In genomic region chr1:119417991-119418390, GRCm38 (mm10) we compare ENCODE assay signal across 25 mouse cellular contexts. TPM values are rescaled to one million over a fixed set of nuclear protein-coding genes. Genes with fewer than 3 reads are reported as not detected.
DNase-seq lines count a peak whose midpoint lies in the region; ATAC-seq and TF ChIP-seq lines count a peak whose summit lies in the region.
"Had no signal": no experiment of that assay in that cellular context is flagged by ENCODE, and none has a peak within 500 bp of the region (broad histone marks: within the 10 kb centered on the region; RNA-seq: fewer than 3 reads in every experiment).

No protein-coding gene starts in this region.

- no peak overlapping the region for H3K4me2 ChIP-seq in hindbrain, embryonic 11.5 days (replicated peaks; ENCODE audit: low read depth, low read length)
- H3K4me2 ChIP-seq in embryonic facial prominence, embryonic 11.5 days (ENCODE audit: low read depth, low read length), result no peak overlapping the region
- peak overlapping the region; percentile 96 for H3K4me2 ChIP-seq in hindbrain, postnatal 0 days (ENCODE audit: low read depth, low read length)
- peak overlapping the region; percentile 98; the same call in 1 of the 2 replicates for H3K4me2 ChIP-seq in neural tube, embryonic 15.5 days
- H3K4me2 ChIP-seq: embryonic facial prominence, embryonic 15.5 days; heart, embryonic 12.5 days; limb, embryonic 15.5 days; liver, embryonic 15.5 days had no signal

- no peak for ATAC-seq in hindbrain, embryonic 11.5 days (ENCODE audit: low FRiP score)
- ATAC-seq in embryonic facial prominence, embryonic 11.5 days (replicated peaks; ENCODE audit: insufficient number of reproducible peaks, low FRiP score, low TSS enrichment, low read depth), result no peak
- no peak for ATAC-seq in hindbrain, postnatal 0 days
- ATAC-seq in neural tube, embryonic 15.5 days (ENCODE audit: low FRiP score), result no peak
- ATAC-seq: inflammation-experienced regulatory T-cells, adult 6 months; midbrain, embryonic 13.5 days had no signal

- H3K4me1 ChIP-seq in hindbrain, embryonic 10.5 days (replicated peaks), result peaks cover 53% of the 10 kb centered on the region
- peaks cover 11% of the 10 kb centered on the region for H3K4me1 ChIP-seq in hindbrain, embryonic 11.5 days (replicated peaks; ENCODE audit: control insufficient read depth, insufficient read depth, low read length)
- peaks cover 9% of the 10 kb centered on the region for H3K4me1 ChIP-seq in embryonic facial prominence, embryonic 11.5 days (ENCODE audit: control insufficient read depth, insufficient read depth, low read length)
- H3K4me1 ChIP-seq in hindbrain, postnatal 0 days (ENCODE audit: insufficient read depth, low read length), result peaks cover 19% of the 10 kb centered on the region
- peaks cover 57% of the 10 kb centered on the region for H3K4me1 ChIP-seq in neural tube, embryonic 15.5 days

- WGBS in hindbrain, embryonic 10.5 days, result 68% methylated on average over 8 of the region's 8 CpGs
- WGBS in hindbrain, embryonic 11.5 days, result 59% methylated on average over 8 of the region's 8 CpGs
- WGBS in embryonic facial prominence, embryonic 11.5 days, result 45% methylated on average over 8 of the region's 8 CpGs
- WGBS in hindbrain, postnatal 0 days, result 58% methylated on average over 8 of the region's 8 CpGs
- 69% methylated on average over 8 of the region's 8 CpGs for WGBS in neural tube, embryonic 15.5 days

- H3K36me3 ChIP-seq in hindbrain, embryonic 10.5 days, result no peaks in the 10 kb centered on the region
- H3K36me3 ChIP-seq in hindbrain, embryonic 11.5 days (ENCODE audit: control insufficient read depth, insufficient read depth, low read length), result no peaks in the 10 kb centered on the region
- no peaks in the 10 kb centered on the region for H3K36me3 ChIP-seq in embryonic facial prominence, embryonic 11.5 days (replicated peaks; ENCODE audit: control insufficient read depth, insufficient read depth, low read depth, low read length)
- no peaks in the 10 kb centered on the region for H3K36me3 ChIP-seq in hindbrain, postnatal 0 days (ENCODE audit: insufficient read depth, low read length)
- no peaks in the 10 kb centered on the region for H3K36me3 ChIP-seq in neural tube, embryonic 15.5 days
- H3K36me3 ChIP-seq: embryonic facial prominence, embryonic 15.5 days; heart, embryonic 12.5 days; limb, embryonic 15.5 days; liver, embryonic 15.5 days; midbrain, embryonic 13.5 days had no signal

- no peak overlapping the region for H3K27ac ChIP-seq in hindbrain, embryonic 10.5 days
- H3K27ac ChIP-seq in hindbrain, embryonic 11.5 days (ENCODE audit: low read depth, low read length), result no peak overlapping the region
- H3K27ac ChIP-seq in embryonic facial prominence, embryonic 11.5 days (replicated peaks; ENCODE audit: low read depth, low read length), result no peak overlapping the region
- H3K27ac ChIP-seq in hindbrain, postnatal 0 days, result 0 out of 2 replicates have a peak overlapping the region, but pooled peaks have one; percentile 60
- H3K27ac ChIP-seq in neural tube, embryonic 15.5 days (replicated peaks), result no peak overlapping the region
- H3K27ac ChIP-seq: embryonic facial prominence, embryonic 15.5 days; left cerebral cortex, adult 2 months; limb, embryonic 15.5 days; liver, embryonic 15.5 days; midbrain, embryonic 13.5 days; stomach, postnatal 0 days had no signal

- H3K27me3 ChIP-seq in hindbrain, embryonic 10.5 days (ENCODE audit: insufficient read depth, poor library complexity, severe bottlenecking), result peaks cover 93% of the 10 kb centered on the region
- H3K27me3 ChIP-seq in hindbrain, embryonic 11.5 days (ENCODE audit: control insufficient read depth, insufficient read depth, low read length), result peaks cover 47% of the 10 kb centered on the region
- peaks cover 37% of the 10 kb centered on the region for H3K27me3 ChIP-seq in embryonic facial prominence, embryonic 11.5 days (ENCODE audit: control insufficient read depth, insufficient read depth, low read length)
- peaks cover 11% of the 10 kb centered on the region; the same call in 1 of the 2 replicates for H3K27me3 ChIP-seq in hindbrain, postnatal 0 days (ENCODE audit: insufficient read depth, low read length)
- H3K27me3 ChIP-seq in neural tube, embryonic 15.5 days (replicated peaks), result peaks cover 48% of the 10 kb centered on the region

- H3K4me3 ChIP-seq in hindbrain, embryonic 10.5 days, result no peak overlapping the region
- H3K4me3 ChIP-seq in hindbrain, embryonic 11.5 days (ENCODE audit: low read depth, low read length), result no peak overlapping the region
- H3K4me3 ChIP-seq in embryonic facial prominence, embryonic 11.5 days (ENCODE audit: low read depth, low read length), result no peak overlapping the region
- H3K4me3 ChIP-seq in hindbrain, postnatal 0 days (ENCODE audit: low read length), result no peak overlapping the region
- H3K4me3 ChIP-seq in neural tube, embryonic 15.5 days (replicated peaks), result no peak overlapping the region
- H3K4me3 ChIP-seq: heart, embryonic 12.5 days; left cerebral cortex, adult 2 months; limb, embryonic 15.5 days; liver, embryonic 15.5 days had no signal

- H3K9ac ChIP-seq in hindbrain, embryonic 11.5 days (ENCODE audit: low read depth, low read length), result no peak overlapping the region
- H3K9ac ChIP-seq in embryonic facial prominence, embryonic 11.5 days (replicated peaks; ENCODE audit: low read length), result no peak overlapping the region
- H3K9ac ChIP-seq in hindbrain, postnatal 0 days (replicated peaks; ENCODE audit: low read length), result no peak overlapping the region
- no peak overlapping the region for H3K9ac ChIP-seq in neural tube, embryonic 15.5 days (replicated peaks)
- H3K9ac ChIP-seq: embryonic facial prominence, embryonic 15.5 days; heart, embryonic 12.5 days; limb, embryonic 15.5 days; liver, embryonic 15.5 days had no signal

- TF ChIP-seq CTCF in hindbrain, postnatal 0 days (IDR thresholded peaks at IDR 0.05; ENCODE audit: low read depth), result no peak

- H3K9me3 ChIP-seq in hindbrain, embryonic 10.5 days, result no peaks in the 10 kb centered on the region
- no peaks in the 10 kb centered on the region for H3K9me3 ChIP-seq in hindbrain, embryonic 11.5 days (ENCODE audit: control insufficient read depth, low read length)
- no peaks in the 10 kb centered on the region for H3K9me3 ChIP-seq in embryonic facial prominence, embryonic 11.5 days (replicated peaks; ENCODE audit: control insufficient read depth, low read length)
- no peaks in the 10 kb centered on the region for H3K9me3 ChIP-seq in hindbrain, postnatal 0 days (ENCODE audit: low read length)
- no peaks in the 10 kb centered on the region for H3K9me3 ChIP-seq in neural tube, embryonic 15.5 days (replicated peaks)
- H3K9me3 ChIP-seq: embryonic facial prominence, embryonic 15.5 days; heart, embryonic 12.5 days; limb, embryonic 15.5 days; liver, embryonic 15.5 days; midbrain, embryonic 13.5 days had no signal

- peak; percentile 15 for DNase-seq in hindbrain, embryonic 10.5 days (ENCODE audit: low spot score)
- DNase-seq in hindbrain, embryonic 11.5 days (ENCODE audit: low spot score), result no peak
- peak; percentile 66 for DNase-seq in embryonic facial prominence, embryonic 11.5 days (ENCODE audit: low spot score)
- no peak for DNase-seq in hindbrain, postnatal 0 days (ENCODE audit: low spot score)
- no peak for DNase-seq in adipocyte (ENCODE audit: low spot score)
- DNase-seq in layer of hippocampus, adult 9-11 months, result no peak
- DNase-seq: adrenal gland, adult 8-10 months; B cell, adult 2 months; cerebellum, adult 9-11 months; heart, postnatal 14 days; kidney, adult 8-10 months; kidney, postnatal 14 days; lung, postnatal 10 days; retina, postnatal 1 day had no signal

RNA-seq across cellular contexts. Expression of gene Inhbb, which starts 4.1 kb away (rescaled TPM):
- polyA plus RNA-seq in hindbrain, embryonic 10.5 days (2016; fragmentation: Nextera tagmentation; extraction: Ambion mirVana), result 0.14 and 0.31 TPM in 2 replicates
- polyA plus RNA-seq in hindbrain, embryonic 11.5 days (2014; fragmentation: Nextera tagmentation; extraction: Ambion mirVana), result 0.32 and 1.0 TPM in 2 replicates
- 0.11 and 0.17 TPM in 2 replicates for polyA plus RNA-seq in embryonic facial prominence, embryonic 11.5 days (2014; fragmentation: Nextera tagmentation; extraction: Ambion mirVana)
- total RNA-seq in hindbrain, postnatal 0 days (2014; rRNA removed), result 7.1 and 9.9 TPM in 2 replicates
- 3.3 and 3.4 TPM in 2 replicates for polyA plus RNA-seq in hindbrain, postnatal 0 days (2015; fragmentation: Nextera tagmentation; extraction: Ambion mirVana)
- 2.1 and 2.4 TPM in 2 replicates for polyA plus RNA-seq in neural tube, embryonic 15.5 days (2015; fragmentation: Nextera tagmentation; extraction: Ambion mirVana)
- total RNA-seq: granulocyte monocyte progenitor cell, adult 5-6 weeks; megakaryocyte progenitor cell, adult 5-6 weeks had no signal
- polyA plus RNA-seq: inflammation-experienced regulatory T-cells, adult 6 months had no signal

Comparison
In these comparisons a context has a peak if more than half of its experiments do, and no peak if none do; other contexts are left out.
1. DNase-seq: peak in hindbrain, embryonic 10.5 days (single experiment) and embryonic facial prominence, embryonic 11.5 days (single experiment); none in hindbrain, embryonic 11.5 days (single experiment), hindbrain, postnatal 0 days (single experiment), adipocyte (single experiment) and layer of hippocampus, adult 9-11 months (single experiment).
2. H3K4me2 ChIP-seq: peak in hindbrain, postnatal 0 days (single experiment) and neural tube, embryonic 15.5 days (single experiment); none in hindbrain, embryonic 11.5 days (single experiment) and embryonic facial prominence, embryonic 11.5 days (single experiment).